Mouse (Mus musculus): ENCODE data around the gene Ovol1. TPM values are rescaled to one million over a fixed set of nuclear protein-coding genes. Genes with fewer than 3 reads are reported as not detected.

Ovol1 gene
- polyA plus RNA-seq, 1 experiment from 2014 or later, result 2.1 TPM

- Histone ChIP-seq H3K27ac (no peak overlapping the region), H3K9ac (no peak overlapping the region), H3K4me1 (0 out of 2 replicates have a peak, but pooled peaks cover 13% of the 10 kb centered on the region), H3K4me3 (no peak overlapping the region), H3K27me3 (peaks cover 36% of the 10 kb centered on the region), H3K4me2 (no peak overlapping the region), H3K36me3 (no peaks in the 10 kb centered on the region), H3K9me3 (no peaks in the 10 kb centered on the region)
- no peak for ATAC-seq (ENCODE audit: borderline replicate concordance, extremely low read depth, low FRiP score, low TSS enrichment)
- 51% methylated on average over 8 of the region's 8 CpGs for WGBS
These were observed 6.6 kb downstream of the Ovol1 start for GRCm38 (mm10) chr19:5553802-5554201.

GRCm38 (mm10) chr19:5547471-5548056 lies 12.9 kb downstream of the Ovol1 start:
- H3K9ac ChIP-seq, result no peak overlapping the region
- H3K9me3 ChIP-seq, result no peaks in the 10 kb centered on the region
- no peaks in the 10 kb centered on the region for H3K36me3 ChIP-seq
- H3K27me3 ChIP-seq, result no peaks in the 10 kb centered on the region
- H3K4me1 ChIP-seq, result peaks cover 9% of the 10 kb centered on the region
- no peak overlapping the region for H3K4me2 ChIP-seq
- H3K27ac ChIP-seq, result no peak overlapping the region
- H3K4me3 ChIP-seq, result no peak overlapping the region
- 39% methylated on average over 4 of the region's 4 CpGs for WGBS
- peak; percentile 58; the same call in 1 of the 2 replicates for ATAC-seq (ENCODE audit: borderline replicate concordance, extremely low read depth, low FRiP score, low TSS enrichment)

GRCm38 (mm10) chr19:5544031-5544430 lies 16.4 kb downstream of the Ovol1 start:
- H3K4me1 ChIP-seq, result peaks cover 9% of the 10 kb centered on the region
- 48% methylated on average over 11 of the region's 11 CpGs for WGBS
- H3K9me3 ChIP-seq, result no peaks in the 10 kb centered on the region
- no peak overlapping the region for H3K9ac ChIP-seq
- H3K27ac ChIP-seq, result no peak overlapping the region
- no peak for ATAC-seq (ENCODE audit: borderline replicate concordance, extremely low read depth, low FRiP score, low TSS enrichment)
- H3K4me3 ChIP-seq, result no peak overlapping the region
- no peaks in the 10 kb centered on the region for H3K36me3 ChIP-seq
- no peak overlapping the region for H3K4me2 ChIP-seq
- H3K27me3 ChIP-seq, result no peaks in the 10 kb centered on the region

GRCm38 (mm10) chr19:5543362-5543761 lies 17.1 kb downstream of the Ovol1 start:
- no peak overlapping the region for H3K27ac ChIP-seq
- peaks cover 9% of the 10 kb centered on the region for H3K4me1 ChIP-seq
- no peak overlapping the region for H3K9ac ChIP-seq
- no peaks in the 10 kb centered on the region for H3K36me3 ChIP-seq
- no peak overlapping the region for H3K4me3 ChIP-seq
- no peak for ATAC-seq (ENCODE audit: borderline replicate concordance, extremely low read depth, low FRiP score, low TSS enrichment)
- 74% methylated on average over 9 of the region's 9 CpGs for WGBS
- H3K27me3 ChIP-seq, result no peaks in the 10 kb centered on the region
- no peaks in the 10 kb centered on the region for H3K9me3 ChIP-seq
- no peak overlapping the region for H3K4me2 ChIP-seq

- Histone ChIP-seq H3K9ac (no peak overlapping the region), H3K27ac (no peak overlapping the region), H3K27me3 (no peaks in the 10 kb centered on the region; the same call in 1 of the 2 replicates), H3K4me1 (no peaks in the 10 kb centered on the region), H3K4me2 (no peak overlapping the region), H3K9me3 (no peaks in the 10 kb centered on the region), H3K4me3 (no peak overlapping the region), H3K36me3 (no peaks in the 10 kb centered on the region)
- no peak for ATAC-seq (ENCODE audit: borderline replicate concordance, extremely low read depth, low FRiP score, low TSS enrichment)
- 67% methylated on average over 8 of the region's 8 CpGs for WGBS
These were observed 21.7 kb downstream of the Ovol1 start for GRCm38 (mm10) chr19:5538786-5539185.

- ATAC-seq (ENCODE audit: borderline replicate concordance, extremely low read depth, low FRiP score, low TSS enrichment), result no peak
- peaks cover 19% of the 10 kb centered on the region; the same call in 1 of the 2 replicates for H3K4me1 ChIP-seq
- H3K4me2 ChIP-seq, result no peak overlapping the region
- H3K9ac ChIP-seq, result no peak overlapping the region
- H3K9me3 ChIP-seq, result no peaks in the 10 kb centered on the region
- 54% methylated on average over 8 of the region's 8 CpGs for WGBS
- no peaks in the 10 kb centered on the region; the same call in 1 of the 2 replicates for H3K27me3 ChIP-seq
- no peaks in the 10 kb centered on the region for H3K36me3 ChIP-seq
- no peak overlapping the region for H3K27ac ChIP-seq
- no peak overlapping the region for H3K4me3 ChIP-seq
These were observed 27.9 kb downstream of the Ovol1 start for GRCm38 (mm10) chr19:5532520-5532919.

- H3K27me3 ChIP-seq, result no peaks in the 10 kb centered on the region; the same call in 1 of the 2 replicates
- no peaks in the 10 kb centered on the region for H3K9me3 ChIP-seq
- H3K4me2 ChIP-seq, result peak overlapping the region; percentile 52
- H3K27ac ChIP-seq, result peak overlapping the region; percentile 77
- no peak overlapping the region for H3K9ac ChIP-seq
- no peak for ATAC-seq (ENCODE audit: borderline replicate concordance, extremely low read depth, low FRiP score, low TSS enrichment)
- 49% methylated on average over 7 of the region's 7 CpGs for WGBS
- no peaks in the 10 kb centered on the region for H3K36me3 ChIP-seq
- H3K4me3 ChIP-seq, result no peak overlapping the region
- peaks cover 19% of the 10 kb centered on the region; the same call in 1 of the 2 replicates for H3K4me1 ChIP-seq
These were observed 30.3 kb downstream of the Ovol1 start for GRCm38 (mm10) chr19:5530138-5530524.

GRCm38 (mm10) chr19:5529325-5530137 lies 30.9 kb downstream of the Ovol1 start:
- no peaks in the 10 kb centered on the region for H3K9me3 ChIP-seq
- H3K4me2 ChIP-seq, result peak overlapping the region; percentile 52
- peak overlapping the region; percentile 29 for H3K4me3 ChIP-seq
- H3K27ac ChIP-seq, result peak overlapping the region; percentile 87
- H3K4me1 ChIP-seq, result peaks cover 19% of the 10 kb centered on the region; the same call in 1 of the 2 replicates
- ATAC-seq (ENCODE audit: borderline replicate concordance, extremely low read depth, low FRiP score, low TSS enrichment), result peak; percentile 96
- H3K36me3 ChIP-seq, result no peaks in the 10 kb centered on the region
- no peaks in the 10 kb centered on the region for H3K27me3 ChIP-seq
- WGBS, result 10% methylated on average over 20 of the region's 20 CpGs
- H3K9ac ChIP-seq, result no peak overlapping the region

GRCm38 (mm10) chr19:5525204-5525603 lies 35.2 kb downstream of the Ovol1 start:
- Histone ChIP-seq H3K9ac (no peak overlapping the region), H3K4me3 (no peak overlapping the region), H3K4me2 (no peak overlapping the region), H3K36me3 (no peaks in the 10 kb centered on the region), H3K27me3 (no peaks in the 10 kb centered on the region), H3K27ac (no peak overlapping the region), H3K4me1 (peaks cover 8% of the 10 kb centered on the region; the same call in 1 of the 2 replicates), H3K9me3 (no peaks in the 10 kb centered on the region)
- no peak for ATAC-seq (ENCODE audit: borderline replicate concordance, extremely low read depth, low FRiP score, low TSS enrichment)
- 56% methylated on average over 5 of the region's 5 CpGs for WGBS

GRCm38 (mm10) chr19:5518721-5519120 lies 41.7 kb downstream of the Ovol1 start:
- Histone ChIP-seq H3K27ac (no peak overlapping the region), H3K9ac (no peak overlapping the region), H3K4me2 (no peak overlapping the region), H3K9me3 (no peaks in the 10 kb centered on the region), H3K4me1 (no peaks in the 10 kb centered on the region), H3K4me3 (no peak overlapping the region), H3K27me3 (no peaks in the 10 kb centered on the region), H3K36me3 (no peaks in the 10 kb centered on the region)
- WGBS, result 80% methylated on average over 3 of the region's 3 CpGs
- ATAC-seq (ENCODE audit: borderline replicate concordance, extremely low read depth, low FRiP score, low TSS enrichment), result no peak

GRCm38 (mm10) chr19:5516906-5517505 lies 43.4 kb downstream of the Ovol1 start:
- H3K27me3 ChIP-seq, result no peaks in the 10 kb centered on the region
- no peak overlapping the region for H3K27ac ChIP-seq
- H3K4me3 ChIP-seq, result no peak overlapping the region
- H3K9me3 ChIP-seq, result no peaks in the 10 kb centered on the region
- peaks cover 8% of the 10 kb centered on the region for H3K4me1 ChIP-seq
- H3K9ac ChIP-seq, result no peak overlapping the region
- no peak for ATAC-seq (ENCODE audit: borderline replicate concordance, extremely low read depth, low FRiP score, low TSS enrichment)
- no peaks in the 10 kb centered on the region for H3K36me3 ChIP-seq
- no peak overlapping the region for H3K4me2 ChIP-seq
- WGBS, result 66% methylated on average over 8 of the region's 8 CpGs

Measured in lung, embryonic 15.5 days (tissue).